8 mouse cellular contexts compared by ENCODE assay signal in genomic region chr3:57795071-57795470, GRCm38 (mm10). TPM values are rescaled to one million over a fixed set of nuclear protein-coding genes. Genes with fewer than 3 reads are reported as not detected.
DNase-seq lines count a peak whose midpoint lies in the region; ATAC-seq and TF ChIP-seq lines count a peak whose summit lies in the region.
"Not testable (repeated sequence)": the region's sequence is repeated elsewhere in the genome, so short reads cannot be mapped to it uniquely, and the experiment has no call there.
"Had no signal": no experiment of that assay in that cellular context is flagged by ENCODE, and none has a peak within 500 bp of the region (broad histone marks: within the 10 kb centered on the region; RNA-seq: fewer than 3 reads in every experiment).

No protein-coding gene starts in this region.

- not testable (repeated sequence) for TF ChIP-seq CTCF in lung, adult 2 months (IDR thresholded peaks at IDR 0.05; ENCODE audit: insufficient read depth, low read length)

- H3K4me2 ChIP-seq in heart, embryonic 15.5 days = not testable (repeated sequence)

- not testable (repeated sequence) for H3K36me3 ChIP-seq in heart, embryonic 15.5 days

- peak; percentile 7 for DNase-seq in adipocyte (ENCODE audit: low spot score)
- DNase-seq in cerebellum, adult 8-10 months = peak; percentile 9
- peak; percentile 25 to 27 for DNase-seq in cerebellum, postnatal 25 days
- DNase-seq in kidney, adult 9 months = peak; percentile 30
- DNase-seq in lung, adult 2 months = peak; percentile 18
- peak; percentile 50 for DNase-seq in lung, postnatal 36 days

- not testable (repeated sequence) for H3K9ac ChIP-seq in heart, embryonic 15.5 days

- 46% methylated on average over 6 of the region's 6 CpGs for WGBS in heart, embryonic 15.5 days
- WGBS in lung, adult 2 months = 47% methylated on average over 6 of the region's 6 CpGs

- ATAC-seq in heart, embryonic 15.5 days (replicated peaks; ENCODE audit: insufficient number of reproducible peaks, insufficient read depth, low FRiP score, low read depth) = not testable (repeated sequence)

- H3K27me3 ChIP-seq in heart, embryonic 15.5 days = not testable (repeated sequence)

- not testable (repeated sequence) for TF ChIP-seq POLR2A in lung, adult 2 months (IDR thresholded peaks at IDR 0.05; ENCODE audit: borderline replicate concordance, extremely low read depth, low read depth, low read length)

- H3K9me3 ChIP-seq in heart, embryonic 15.5 days (replicated peaks) = not testable (repeated sequence)

- H3K4me1 ChIP-seq in heart, embryonic 15.5 days (replicated peaks) = peaks cover 11% of the 10 kb centered on the region; the same call in 1 of the 2 replicates
- not testable (repeated sequence) for H3K4me1 ChIP-seq in lung, adult 2 months (ENCODE audit: control insufficient read depth, insufficient read depth, low read length)

- not testable (repeated sequence) for H3K4me3 ChIP-seq in heart, embryonic 15.5 days; lung, adult 2 months (replicated peaks; ENCODE audit: extremely low read depth, low read depth, low read length)

- peak overlapping the region; percentile 42; the same call in 1 of the 2 replicates for H3K27ac ChIP-seq in heart, embryonic 15.5 days

RNA-seq across cellular contexts. Expression of gene Pfn2, which starts 52.8 kb away (rescaled TPM):
- polyA plus RNA-seq in heart, embryonic 15.5 days (2015; fragmentation: Nextera tagmentation; extraction: Ambion mirVana) = 42.1 and 53.0 TPM in 2 replicates
- 5.4 and 11.1 TPM in 2 replicates for polyA plus RNA-seq in lung, adult 2 months (2012; rRNA removed)
- polyA plus RNA-seq: G1E had no signal

RNA-seq across cellular contexts. Expression of gene Rnf13, which starts 59.2 kb away (rescaled TPM):
- polyA plus RNA-seq in heart, embryonic 15.5 days (2015; fragmentation: Nextera tagmentation; extraction: Ambion mirVana) = 73.6 and 85.8 TPM in 2 replicates
- 46.5 and 74.5 TPM in 2 replicates for polyA plus RNA-seq in lung, adult 2 months (2012; rRNA removed)
